Mouse (Mus musculus): ENCODE results near the gene Ensa. TPM values are rescaled to one million over a fixed set of nuclear protein-coding genes. Genes with fewer than 3 reads are reported as not detected.

The Ensa gene
- total RNA-seq, 1 experiment from 2014 or later = 79.4 TPM

DNA sequence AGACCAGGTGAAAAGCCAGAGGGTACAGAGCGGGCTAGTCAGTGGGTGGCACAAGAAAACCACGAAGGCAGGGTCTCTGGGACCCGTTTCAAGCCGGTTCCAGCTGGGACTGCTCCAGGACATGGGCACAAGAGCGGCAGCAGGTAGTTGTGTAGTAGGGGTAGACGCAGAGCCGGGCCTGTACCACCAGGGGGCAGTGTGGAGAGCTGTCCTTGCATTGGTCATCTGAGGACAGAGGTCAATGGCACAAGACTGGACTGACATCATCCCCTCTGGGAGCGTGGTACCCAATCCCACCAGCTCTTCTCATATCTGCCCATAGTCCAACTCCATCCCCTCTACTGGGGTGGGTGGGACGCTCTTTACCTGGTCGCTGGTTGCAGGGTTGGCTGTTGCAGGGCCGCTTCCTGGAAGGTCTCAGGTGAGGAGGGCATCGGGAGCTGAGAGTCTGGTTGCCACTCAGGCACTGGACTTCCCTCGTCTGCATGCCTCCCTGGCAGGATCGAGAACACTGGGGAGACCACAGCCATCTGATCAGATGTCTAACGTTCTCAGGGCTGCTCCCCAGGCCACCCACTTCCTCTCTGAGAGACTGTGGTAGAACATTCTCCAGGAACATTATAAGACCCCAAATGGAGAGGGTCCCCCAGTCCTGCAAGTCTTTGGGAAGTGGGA, 52.1 kb downstream of the Ensa start:
- 0 out of 2 replicates have a peak, but pooled peaks have one; percentile 17 for ATAC-seq (replicated peaks; ENCODE audit: low read depth, poor library complexity, severe bottlenecking)

DNA sequence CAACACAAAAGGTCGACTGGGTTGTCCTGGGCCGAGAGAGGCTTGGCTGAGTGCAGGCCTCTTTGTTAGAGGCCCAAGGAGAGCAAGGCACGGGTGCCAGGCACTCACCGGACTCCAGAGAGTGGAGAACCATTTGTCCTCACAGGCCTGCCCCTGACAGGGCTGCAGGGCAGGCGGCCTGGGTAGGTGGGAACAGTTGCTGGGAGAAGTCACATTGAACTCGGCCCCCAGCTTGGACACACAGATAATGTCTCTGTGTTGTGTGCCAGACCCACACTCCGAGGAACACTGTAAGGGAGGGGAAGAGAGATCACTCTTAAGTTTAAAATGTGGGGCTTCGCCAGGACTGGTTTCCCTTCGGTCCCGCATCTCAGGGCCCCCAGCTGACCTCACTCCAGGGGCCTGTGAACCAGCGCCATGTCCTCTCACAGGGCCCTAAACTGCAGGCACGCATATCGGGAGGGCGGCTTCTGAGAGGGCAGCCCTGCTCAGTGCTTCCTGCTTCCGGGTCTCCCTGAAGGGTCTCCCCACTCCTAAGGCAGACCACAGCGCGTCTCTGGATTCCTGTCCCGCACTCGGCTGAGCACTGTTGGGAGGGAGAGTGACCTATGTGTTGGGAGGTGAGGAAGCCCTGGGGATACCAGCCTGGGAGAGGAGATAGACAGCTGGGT, 52.8 kb downstream of the Ensa start:
- no peak for ATAC-seq (replicated peaks; ENCODE audit: low read depth, poor library complexity, severe bottlenecking)

DNA sequence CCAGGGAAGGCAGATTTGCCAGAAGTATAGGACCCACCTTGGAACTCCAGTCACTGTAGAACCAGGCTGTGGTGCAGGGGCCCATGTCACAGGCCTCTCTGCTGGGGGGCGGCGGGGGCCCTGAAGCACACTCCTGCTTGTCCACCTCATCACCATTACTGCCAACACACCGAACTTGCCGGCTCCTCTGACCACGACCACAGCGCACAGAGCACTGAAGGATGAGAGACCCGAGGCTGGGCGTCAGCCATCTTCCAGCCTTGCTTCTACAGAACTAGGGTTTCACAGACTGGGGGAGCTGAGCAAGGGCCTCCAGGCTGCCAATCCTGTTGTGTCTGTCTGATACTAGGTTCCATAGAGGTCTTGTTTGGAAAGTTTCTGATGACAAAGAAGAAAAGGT, 54.8 kb downstream of the Ensa start:
- ATAC-seq (replicated peaks; ENCODE audit: low read depth, poor library complexity, severe bottlenecking) = no peak

DNA sequence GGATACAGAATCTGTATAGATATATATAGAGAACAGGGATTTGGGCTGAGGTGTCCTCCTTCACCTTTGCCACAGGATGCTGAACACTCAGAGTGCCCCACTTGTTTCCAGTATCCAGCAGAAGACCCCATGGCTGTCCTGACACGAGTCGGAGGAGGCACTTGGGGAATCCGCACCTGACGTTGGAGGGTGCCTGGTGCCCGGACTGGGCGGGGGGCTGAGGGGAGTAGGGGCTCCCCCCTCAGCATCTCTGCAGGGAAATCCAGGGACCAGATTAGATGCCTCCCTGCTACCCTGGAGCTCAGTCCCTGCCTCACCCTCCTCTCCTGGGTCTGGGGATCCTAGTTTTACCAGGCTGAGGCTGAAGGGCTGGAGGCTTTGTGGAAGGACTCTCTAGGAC, 55.9 kb downstream of the Ensa start:
- no peak for ATAC-seq (replicated peaks; ENCODE audit: low read depth, poor library complexity, severe bottlenecking)

DNA sequence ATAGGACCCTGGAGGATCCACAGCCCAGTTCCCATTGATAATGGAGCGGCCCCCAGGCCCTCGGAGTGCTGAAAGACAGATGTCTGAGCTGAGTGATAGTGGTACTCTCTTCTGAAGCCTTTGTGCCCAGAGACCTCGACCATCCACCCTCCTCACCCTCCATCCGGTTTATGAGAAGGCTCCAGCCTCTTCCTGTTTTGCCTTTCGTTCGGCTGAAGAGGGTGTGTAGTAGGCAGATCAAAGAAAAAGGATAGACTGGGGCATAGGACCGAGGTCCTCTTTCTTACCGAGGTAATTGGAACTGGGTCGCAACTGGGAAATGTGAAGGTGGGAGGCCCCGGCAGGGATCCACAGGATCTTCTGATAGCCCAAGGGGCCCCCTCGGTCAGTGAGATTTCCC, 56.6 kb downstream of the Ensa start:
- no peak for ATAC-seq (replicated peaks; ENCODE audit: low read depth, poor library complexity, severe bottlenecking)

Other genes with a start within 250 kb of the Ensa start
- not detected in 2 replicates for gene 4930558C23Rik, start 222.2 kb upstream of the Ensa start, total RNA-seq (2017)
- gene Arnt, start 190.6 kb upstream of the Ensa start, total RNA-seq (2017) = 24.9 and 31.3 TPM in 2 replicates
- gene Ctsk, start 125.7 kb upstream of the Ensa start, total RNA-seq (2017) = not detected in 2 replicates
- 74.8 and 75.3 TPM in 2 replicates for gene Ctss, start 98.2 kb upstream of the Ensa start, total RNA-seq (2017)
- not detected in 2 replicates for gene Hormad1, start 65.3 kb upstream of the Ensa start, total RNA-seq (2017)
- 65.9 and 72.7 TPM in 2 replicates for gene Golph3l, start 36.1 kb upstream of the Ensa start, total RNA-seq (2017)
- gene Mcl1, start 33.8 kb downstream of the Ensa start, total RNA-seq (2017) = 141 and 159 TPM in 2 replicates
- gene Adamtsl4, start 62.9 kb downstream of the Ensa start, total RNA-seq (2017) = 0.37 TPM in 1 of 2 replicates, not detected in the other
- not detected in 2 replicates for gene Ecm1, start 114.6 kb downstream of the Ensa start, total RNA-seq (2017)
- 44.5 and 45.6 TPM in 2 replicates for gene Tars2, start 135.2 kb downstream of the Ensa start, total RNA-seq (2017)
- 26.5 and 27.2 TPM in 2 replicates for gene Rprd2, start 193.9 kb downstream of the Ensa start, total RNA-seq (2017)
- gene Prpf3, start 230.9 kb downstream of the Ensa start, total RNA-seq (2017) = 41.0 and 63.6 TPM in 2 replicates
- 315 and 391 TPM in 2 replicates for gene Mrps21, start 246.5 kb downstream of the Ensa start, total RNA-seq (2017)

All from common myeloid progenitor, adult 5-6 weeks (primary cell).